Mouse (Mus musculus): ENCODE results near the gene Pla2g2f. TPM values are rescaled to one million over a fixed set of nuclear protein-coding genes. Genes with fewer than 3 reads are reported as not detected.

The Pla2g2f gene
- polyA plus RNA-seq, 1 experiment from 2014 or later: 0.24 TPM

DNA sequence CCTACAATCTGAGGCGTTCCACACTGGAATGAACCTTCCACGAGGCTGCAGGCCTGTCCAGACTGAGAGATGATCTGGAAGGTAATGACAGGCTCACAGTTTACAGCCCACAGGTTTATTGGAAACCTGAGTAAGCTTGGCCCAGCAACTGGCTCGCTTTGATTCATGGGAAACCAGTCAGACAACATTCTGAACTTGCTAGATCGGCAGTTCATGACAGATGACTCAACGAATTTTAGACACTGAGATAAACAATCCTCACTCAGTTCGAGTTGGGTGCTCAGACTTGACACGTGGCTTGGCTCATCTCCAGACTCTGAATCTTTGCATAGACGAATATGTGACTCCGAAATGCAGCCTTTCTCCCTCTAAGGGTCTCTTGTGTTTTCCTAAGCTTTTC lies 35.2 kb upstream of the Pla2g2f start:
- Histone ChIP-seq H3K4me3 (replicated peaks) (no peak overlapping the region), H3K27me3 (no peaks in the 10 kb centered on the region), H3K4me1 (replicated peaks) (peaks cover 5% of the 10 kb centered on the region; the same call in 1 of the 2 replicates), H3K9me3 (no peaks in the 10 kb centered on the region), H3K4me2 (no peak overlapping the region), H3K27ac (peak overlapping the region; percentile 18; the same call in 1 of the 2 replicates), H3K9ac (replicated peaks) (no peak overlapping the region), H3K36me3 (no peaks in the 10 kb centered on the region)
- 48% methylated on average over 9 of the region's 9 CpGs for WGBS
- no peak for ATAC-seq (ENCODE audit: insufficient number of reproducible peaks, insufficient read depth, low FRiP score, low TSS enrichment, low read depth)

DNA sequence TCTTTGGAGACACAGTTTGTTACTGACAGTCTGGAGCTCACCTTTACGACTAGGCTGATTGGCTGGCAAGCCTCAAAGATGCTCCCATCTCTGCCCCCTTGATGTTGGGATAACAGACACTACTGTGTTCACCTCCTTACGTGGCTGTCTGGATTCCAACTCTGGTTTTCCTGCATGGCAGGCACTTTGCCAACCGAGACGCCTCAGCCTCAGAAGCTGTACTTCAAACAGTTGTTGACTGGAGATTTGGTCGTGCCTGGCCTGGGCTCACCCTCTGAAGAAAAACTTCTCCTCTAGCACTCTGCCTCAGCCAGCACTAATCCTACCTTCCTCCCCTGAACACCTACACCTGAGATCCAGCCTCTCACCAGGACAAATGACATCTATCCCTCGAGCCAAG lies 34.0 kb upstream of the Pla2g2f start:
- Histone ChIP-seq H3K36me3 (no peaks in the 10 kb centered on the region), H3K4me2 (no peak overlapping the region), H3K4me3 (replicated peaks) (no peak overlapping the region), H3K4me1 (replicated peaks) (0 out of 2 replicates have a peak, but pooled peaks cover 5% of the 10 kb centered on the region), H3K27me3 (no peaks in the 10 kb centered on the region; the same call in 1 of the 2 replicates), H3K9me3 (no peaks in the 10 kb centered on the region), H3K27ac (no peak overlapping the region), H3K9ac (replicated peaks) (no peak overlapping the region)
- ATAC-seq (ENCODE audit: insufficient number of reproducible peaks, insufficient read depth, low FRiP score, low TSS enrichment, low read depth): no peak
- 65% methylated on average over 6 of the region's 6 CpGs for WGBS

DNA sequence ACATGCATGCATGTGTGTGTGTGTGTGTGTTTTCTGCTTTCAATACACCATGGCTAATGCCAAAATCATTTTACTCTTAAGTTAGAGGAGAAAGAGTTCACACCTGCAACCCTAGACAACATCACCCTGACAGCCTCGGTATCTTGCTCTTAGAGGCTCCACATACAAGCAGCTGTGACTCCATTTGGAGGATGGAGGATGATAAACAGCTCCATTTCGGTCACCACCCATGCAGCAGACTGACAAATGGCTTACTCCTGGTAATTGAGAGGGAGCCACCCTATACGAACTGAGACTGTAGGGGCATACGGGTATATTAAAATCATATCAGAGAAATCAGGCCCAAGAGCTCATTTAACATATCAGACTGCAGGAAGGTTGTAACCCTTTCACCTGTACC lies 31.0 kb upstream of the Pla2g2f start:
- Histone ChIP-seq H3K27me3 (peaks cover 5% of the 10 kb centered on the region; the same call in 1 of the 2 replicates), H3K9ac (replicated peaks) (no peak overlapping the region), H3K4me2 (no peak overlapping the region), H3K9me3 (no peaks in the 10 kb centered on the region), H3K36me3 (no peaks in the 10 kb centered on the region), H3K4me3 (replicated peaks) (no peak overlapping the region), H3K27ac (no peak overlapping the region), H3K4me1 (replicated peaks) (0 out of 2 replicates have a peak, but pooled peaks cover 5% of the 10 kb centered on the region)
- WGBS: 71% methylated on average over 4 of the region's 4 CpGs
- ATAC-seq (ENCODE audit: insufficient number of reproducible peaks, insufficient read depth, low FRiP score, low TSS enrichment, low read depth): no peak

GRCm38 (mm10) chr4:138786141-138786540 lies 28.7 kb upstream of the Pla2g2f start:
- Histone ChIP-seq H3K4me1 (replicated peaks) (no peaks in the 10 kb centered on the region), H3K36me3 (no peaks in the 10 kb centered on the region), H3K9ac (replicated peaks) (no peak overlapping the region), H3K27me3 (peaks cover 5% of the 10 kb centered on the region; the same call in 1 of the 2 replicates), H3K4me3 (replicated peaks) (no peak overlapping the region), H3K27ac (no peak overlapping the region), H3K9me3 (no peaks in the 10 kb centered on the region), H3K4me2 (no peak overlapping the region)
- 66% methylated on average over 4 of the region's 4 CpGs for WGBS
- ATAC-seq (ENCODE audit: insufficient number of reproducible peaks, insufficient read depth, low FRiP score, low TSS enrichment, low read depth): no peak

DNA sequence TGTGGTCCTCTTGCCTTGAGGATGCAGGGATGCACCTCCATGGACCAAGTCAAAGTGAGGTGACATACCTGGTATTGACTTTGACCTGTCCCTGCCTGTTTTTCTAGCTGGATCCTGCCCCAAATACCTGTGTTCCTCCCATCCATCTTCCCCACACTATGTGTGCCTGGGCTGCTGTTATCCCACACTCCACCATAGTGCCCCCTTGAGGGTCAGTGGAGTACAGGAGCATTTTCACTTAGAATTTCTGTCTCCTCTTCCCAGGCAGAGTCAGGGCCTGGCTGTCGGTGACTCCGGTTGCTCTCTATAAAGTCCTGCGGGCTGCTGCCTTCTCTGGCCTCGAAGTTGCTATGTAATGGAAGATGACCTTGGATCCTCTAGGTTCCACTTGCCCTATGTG lies 28.3 kb upstream of the Pla2g2f start:
- no peak for ATAC-seq (ENCODE audit: insufficient number of reproducible peaks, insufficient read depth, low FRiP score, low TSS enrichment, low read depth)
- no peaks in the 10 kb centered on the region for H3K4me1 ChIP-seq (replicated peaks)
- H3K4me2 ChIP-seq: no peak overlapping the region
- no peaks in the 10 kb centered on the region for H3K36me3 ChIP-seq
- no peak overlapping the region for H3K27ac ChIP-seq
- WGBS: 64% methylated on average over 4 of the region's 4 CpGs
- H3K9ac ChIP-seq (replicated peaks): no peak overlapping the region
- H3K9me3 ChIP-seq: no peaks in the 10 kb centered on the region
- peaks cover 5% of the 10 kb centered on the region; the same call in 1 of the 2 replicates for H3K27me3 ChIP-seq
- no peak overlapping the region for H3K4me3 ChIP-seq (replicated peaks)

DNA sequence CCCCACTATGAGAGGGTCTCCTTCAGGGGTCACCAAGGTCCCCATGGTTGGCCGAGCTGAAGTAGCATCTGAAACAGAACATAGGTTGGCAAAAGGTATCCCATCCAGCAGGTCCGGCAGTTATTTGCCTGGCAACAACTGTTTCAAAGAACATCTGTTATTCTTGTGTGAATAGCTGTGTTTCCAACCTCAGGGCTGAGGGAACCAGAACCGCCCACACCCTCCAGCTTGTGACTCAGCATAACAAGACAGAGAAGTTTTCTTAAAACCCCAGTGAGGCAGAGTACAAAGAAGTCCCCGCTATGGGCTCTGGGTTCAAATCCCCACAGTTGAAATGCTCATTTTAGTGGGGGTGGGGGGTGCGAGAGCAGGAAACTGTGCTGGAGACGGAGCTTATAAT lies 24.7 kb upstream of the Pla2g2f start:
- WGBS: 80% methylated on average over 6 of the region's 6 CpGs
- no peak overlapping the region for H3K9ac ChIP-seq (replicated peaks)

DNA sequence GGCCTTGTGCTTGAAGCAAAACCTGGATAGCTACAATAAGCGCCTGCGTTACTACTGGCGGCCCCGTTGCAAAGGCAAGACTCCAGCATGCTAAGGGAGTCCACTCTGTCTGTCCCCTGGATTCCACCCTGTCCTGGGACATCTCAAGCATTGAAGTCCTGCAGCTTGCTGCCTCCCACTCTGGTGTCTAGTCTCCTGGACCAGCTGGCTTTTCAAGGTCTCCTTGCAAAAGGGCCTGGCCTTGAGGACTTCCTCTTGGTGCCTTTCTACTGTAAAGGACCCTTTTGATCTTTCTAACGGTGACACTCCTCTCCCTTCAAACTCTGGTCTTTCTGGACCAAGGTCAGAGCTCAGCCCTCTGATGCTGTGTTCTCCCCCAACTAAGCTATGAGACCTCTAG lies 22.9 kb upstream of the Pla2g2f start:
- H3K9ac ChIP-seq (replicated peaks): no peak overlapping the region
- H3K27me3 ChIP-seq: 0 out of 2 replicates have a peak, but pooled peaks cover 8% of the 10 kb centered on the region
- H3K4me1 ChIP-seq (replicated peaks): peaks cover 10% of the 10 kb centered on the region
- no peak overlapping the region for H3K4me2 ChIP-seq
- no peaks in the 10 kb centered on the region for H3K9me3 ChIP-seq
- H3K4me3 ChIP-seq (replicated peaks): no peak overlapping the region
- ATAC-seq (ENCODE audit: insufficient number of reproducible peaks, insufficient read depth, low FRiP score, low TSS enrichment, low read depth): no peak
- no peak overlapping the region for H3K27ac ChIP-seq
- H3K36me3 ChIP-seq: no peaks in the 10 kb centered on the region
- 87% methylated on average over 5 of the region's 5 CpGs for WGBS

More for the DNA sequence above, 24.7 kb upstream of the Pla2g2f start:
- no peak for ATAC-seq (ENCODE audit: insufficient number of reproducible peaks, insufficient read depth, low FRiP score, low TSS enrichment, low read depth)
- peaks cover 10% of the 10 kb centered on the region for H3K4me1 ChIP-seq (replicated peaks)
- H3K27ac ChIP-seq: no peak overlapping the region
- no peaks in the 10 kb centered on the region for H3K36me3 ChIP-seq
- no peak overlapping the region for H3K4me2 ChIP-seq
- no peak overlapping the region for H3K4me3 ChIP-seq (replicated peaks)
- H3K27me3 ChIP-seq: peaks cover 8% of the 10 kb centered on the region; the same call in 1 of the 2 replicates
- no peaks in the 10 kb centered on the region for H3K9me3 ChIP-seq

GRCm38 (mm10) chr4:138777417-138778407 lies 20.3 kb upstream of the Pla2g2f start:
- Histone ChIP-seq H3K4me2 (no peak overlapping the region), H3K27me3 (0 out of 2 replicates have a peak, but pooled peaks cover 8% of the 10 kb centered on the region), H3K9ac (replicated peaks) (no peak overlapping the region), H3K36me3 (no peaks in the 10 kb centered on the region), H3K27ac (no peak overlapping the region), H3K4me3 (replicated peaks) (no peak overlapping the region), H3K4me1 (replicated peaks) (peaks cover 10% of the 10 kb centered on the region), H3K9me3 (no peaks in the 10 kb centered on the region)
- WGBS: 35% methylated on average over 20 of the region's 20 CpGs
- no peak for ATAC-seq (ENCODE audit: insufficient number of reproducible peaks, insufficient read depth, low FRiP score, low TSS enrichment, low read depth)

DNA sequence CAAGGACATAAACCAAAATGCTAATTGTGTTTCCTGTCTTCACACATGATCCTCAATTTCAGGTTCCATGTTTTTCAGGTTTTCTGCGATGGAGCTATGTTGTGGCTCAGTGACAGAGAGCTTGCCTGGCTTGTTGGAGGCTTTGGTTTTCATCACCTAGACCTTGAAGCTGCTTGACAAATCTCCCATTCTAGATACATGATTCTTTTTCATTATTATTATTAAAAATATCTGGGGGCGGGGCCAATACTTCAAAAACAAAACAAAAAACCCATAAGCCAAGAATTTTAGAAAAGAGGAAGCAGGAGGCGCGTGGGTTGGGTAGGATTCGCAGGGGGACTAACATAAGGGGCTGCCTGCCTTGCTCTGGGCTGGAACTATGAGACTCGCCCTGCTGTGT lies 18.0 kb upstream of the Pla2g2f start, which contains the start of gene Pla2g2d:
TSS of gene Pla2g2d (plus strand) at position 301 of the 400 bp plus-strand sequence.
- Histone ChIP-seq H3K27ac (no peak within 1 kb of the TSS), H3K4me2 (no peak within 1 kb of the TSS), H3K36me3 (no peaks in the 10 kb centered on the region), H3K9ac (replicated peaks) (no peak within 1 kb of the TSS), H3K27me3 (0 out of 2 replicates have a peak, but pooled peaks cover 8% of the 10 kb centered on the region), H3K4me1 (replicated peaks) (peaks cover 10% of the 10 kb centered on the region), H3K4me3 (replicated peaks) (no peak within 1 kb of the TSS), H3K9me3 (no peaks in the 10 kb centered on the region)
- no peak for ATAC-seq (ENCODE audit: insufficient number of reproducible peaks, insufficient read depth, low FRiP score, low TSS enrichment, low read depth)
- WGBS: 87% methylated on average over 6 of the region's 6 CpGs

GRCm38 (mm10) chr4:138772386-138772785 lies 15.0 kb upstream of the Pla2g2f start:
- no peak for ATAC-seq (ENCODE audit: insufficient number of reproducible peaks, insufficient read depth, low FRiP score, low TSS enrichment, low read depth)
- 81% methylated on average over 5 of the region's 5 CpGs for WGBS
- H3K4me1 ChIP-seq (replicated peaks): peaks cover 2% of the 10 kb centered on the region
- H3K9me3 ChIP-seq: no peaks in the 10 kb centered on the region
- no peaks in the 10 kb centered on the region for H3K36me3 ChIP-seq
- H3K4me2 ChIP-seq: no peak overlapping the region
- H3K27me3 ChIP-seq: 0 out of 2 replicates have a peak, but pooled peaks cover 5% of the 10 kb centered on the region
- H3K27ac ChIP-seq: no peak overlapping the region
- H3K9ac ChIP-seq (replicated peaks): no peak overlapping the region
- no peak overlapping the region for H3K4me3 ChIP-seq (replicated peaks)

DNA sequence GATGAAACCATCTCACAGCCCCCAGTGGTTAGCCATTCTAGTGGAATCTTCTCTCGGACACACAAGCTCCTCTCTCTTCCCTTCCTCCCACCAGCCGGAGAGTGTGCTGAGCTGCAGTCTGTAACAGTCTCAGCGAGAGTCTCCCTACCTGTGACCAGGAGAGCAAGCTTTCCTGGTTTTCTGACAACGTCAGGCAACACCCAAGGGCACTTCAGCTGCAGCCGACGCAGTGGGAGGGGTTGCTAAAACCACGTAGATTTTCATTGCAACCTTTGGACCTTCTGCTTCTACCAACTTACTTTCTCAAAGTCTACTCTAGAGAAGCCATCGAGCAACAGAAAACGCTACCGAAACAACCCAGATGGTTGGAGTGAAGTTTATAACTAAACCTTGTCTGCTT lies 14.5 kb upstream of the Pla2g2f start:
- Histone ChIP-seq H3K4me1 (replicated peaks) (no peaks in the 10 kb centered on the region), H3K9me3 (no peaks in the 10 kb centered on the region), H3K27me3 (0 out of 2 replicates have a peak, but pooled peaks cover 5% of the 10 kb centered on the region), H3K9ac (replicated peaks) (no peak overlapping the region), H3K27ac (no peak overlapping the region), H3K36me3 (no peaks in the 10 kb centered on the region), H3K4me2 (no peak overlapping the region), H3K4me3 (replicated peaks) (no peak overlapping the region)
- ATAC-seq (ENCODE audit: insufficient number of reproducible peaks, insufficient read depth, low FRiP score, low TSS enrichment, low read depth): no peak
- WGBS: 81% methylated on average over 10 of the region's 10 CpGs

Measured in limb, embryonic 12.5 days (tissue).